Mouse (Mus musculus) limb, embryonic 12.5 days (tissue): ENCODE results near the gene B4galt2. TPM values are rescaled to one million over a fixed set of nuclear protein-coding genes. Genes with fewer than 3 reads are reported as not detected.

Experiments used
- ATAC-seq: fragments of 200-750 bp; cut with Nextera tagmentation; 2 replicates; pipeline ENCODE4 v1.8.0; 2017; ENCODE audit warnings: low read depth, moderate TSS enrichment; ENCODE audit not compliant: insufficient number of reproducible peaks, insufficient read depth, low FRiP score, low TSS enrichment
- H3K27ac ChIP-seq: fragments of 300-500 bp; sonication (generic); 2 replicates; pipeline ENCODE4 v1.5.1; 2016; ENCODE audit warnings: mild to moderate bottlenecking, moderate library complexity
- H3K27me3 ChIP-seq: fragments of 300-500 bp; sonication (generic); 2 replicates; pipeline ENCODE4 v1.6.1; 2016; ENCODE audit warnings: mild to moderate bottlenecking, moderate library complexity
- H3K36me3 ChIP-seq: fragments of 300-500 bp; sonication (generic); 2 replicates; pipeline ENCODE4 v1.6.1; 2016; ENCODE audit warnings: mild to moderate bottlenecking, moderate library complexity
- H3K4me1 ChIP-seq: fragments of 300-500 bp; sonication (generic); replicated peaks from 2 replicates; pipeline ENCODE4 v1.6.1; 2016
- H3K4me2 ChIP-seq: fragments of 300-500 bp; sonication (generic); 2 replicates; pipeline ENCODE4 v1.6.1; 2016; ENCODE audit warnings: mild to moderate bottlenecking, moderate library complexity
- H3K4me3 ChIP-seq: fragments of 300-500 bp; sonication (generic); replicated peaks from 2 replicates; pipeline ENCODE4 v1.5.1; 2016; ENCODE audit warnings: mild to moderate bottlenecking
- H3K9ac ChIP-seq: fragments of 300-500 bp; sonication (generic); replicated peaks from 2 replicates; pipeline ENCODE4 v1.6.1; 2016; ENCODE audit warnings: mild to moderate bottlenecking, moderate library complexity
- H3K9me3 ChIP-seq: fragments of 300-500 bp; sonication (generic); 2 replicates; pipeline ENCODE4 v1.6.1; 2016; ENCODE audit warnings: mild to moderate bottlenecking, moderate library complexity
- WGBS: fragments of 180-500 bp; shearing (Covaris S2); methylation state at CpG from one replicate; pipeline ENCODE4 v1.1.7; 2016; 5-methylcytosine and 5-hydroxymethylcytosine counted together
- polyA plus RNA-seq: library from polyadenylated mRNA; unstranded; fragments of >200 nt; fragmentation: Nextera tagmentation; extraction: Ambion mirVana; gene quantifications from 2 replicates; pipeline ENCODE4 v1.2.1, GENCODE M21; 2016

Gene B4galt2
- polyA plus RNA-seq, 1 experiment from 2014 or later: 36.4 TPM

DNA sequence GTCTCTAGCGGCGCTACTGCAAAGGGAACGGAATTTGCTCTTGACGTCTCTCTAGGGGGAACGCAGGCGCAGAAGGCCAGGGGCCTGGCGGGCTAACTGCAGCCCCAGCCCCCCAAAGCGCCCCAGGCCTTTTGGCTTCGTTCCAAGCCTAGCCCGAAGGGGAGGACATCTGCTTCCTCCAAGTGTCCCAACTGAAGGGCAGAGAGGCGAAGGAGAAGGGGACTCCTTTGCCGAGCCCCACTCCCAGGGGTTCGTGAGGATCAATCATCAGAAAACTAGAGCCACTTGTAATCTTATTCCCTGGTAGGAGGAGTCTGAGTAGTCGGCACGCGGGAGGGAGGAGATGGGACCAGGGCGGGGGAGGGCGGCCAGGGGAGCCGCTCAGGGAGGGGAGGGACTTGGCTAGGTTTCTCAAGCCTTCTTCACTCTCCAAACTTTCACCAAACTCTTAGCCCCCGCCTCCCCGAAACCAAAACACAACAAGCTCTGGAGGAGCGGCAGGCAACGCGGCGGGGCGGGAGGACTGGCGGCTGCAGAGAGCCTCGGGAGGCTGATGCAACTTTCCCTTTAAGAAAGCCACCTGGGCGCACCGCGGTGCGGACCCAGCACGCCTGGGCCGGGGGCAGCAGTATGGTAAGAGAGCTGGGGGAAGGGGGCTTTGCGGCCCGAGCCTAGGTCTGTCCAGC, 48.3 kb downstream of the B4galt2 start:
- Histone ChIP-seq H3K36me3 (no peaks in the 10 kb centered on the region), H3K9me3 (no peaks in the 10 kb centered on the region), H3K4me3 (peak overlapping the region; percentile 87), H3K4me1 (peaks cover 13% of the 10 kb centered on the region), H3K9ac (peak overlapping the region; percentile 81), H3K27me3 (peaks cover 6% of the 10 kb centered on the region), H3K27ac (peak overlapping the region; percentile 93), H3K4me2 (peak overlapping the region; percentile 74)
- peak; percentile 58 for ATAC-seq
- WGBS: 1% methylated on average over 34 of the region's 36 CpGs

DNA sequence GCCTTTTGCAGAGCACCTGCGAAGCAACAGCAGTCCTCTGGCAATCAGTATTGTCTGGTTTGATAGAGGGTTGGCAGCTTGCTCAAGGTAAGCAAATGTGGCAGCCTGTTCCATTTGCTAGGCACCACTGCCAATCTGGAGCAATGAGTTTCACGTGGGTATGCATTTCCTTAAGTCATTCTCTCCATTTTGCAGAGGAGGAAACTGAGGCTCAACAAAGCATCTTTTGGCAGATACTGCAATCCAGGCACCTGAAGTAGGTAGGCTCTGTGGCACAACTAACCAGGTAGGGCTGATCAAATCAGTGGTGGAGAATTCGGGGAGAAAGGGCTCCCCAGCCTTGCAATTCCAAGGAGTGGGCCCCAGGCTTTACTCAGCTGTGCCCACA, 48.8 kb downstream of the B4galt2 start, which contains the start of gene Slc6a9:
Slc6a9 (plus strand) TSS at position 50 of the 388 bp plus-strand sequence.
- Histone ChIP-seq H3K36me3 (no peaks in the 10 kb centered on the region), H3K4me1 (peaks cover 16% of the 10 kb centered on the region), H3K4me3 (peak within 1 kb of the TSS; percentile 87), H3K9ac (peak within 1 kb of the TSS; percentile 81), H3K27ac (peak within 1 kb of the TSS; percentile 93), H3K27me3 (peaks cover 9% of the 10 kb centered on the region), H3K4me2 (peak within 1 kb of the TSS; percentile 74), H3K9me3 (no peaks in the 10 kb centered on the region)
- ATAC-seq: no peak; the same call in 1 of the 2 replicates
- WGBS: 26% methylated on average over 3 of the region's 3 CpGs

DNA sequence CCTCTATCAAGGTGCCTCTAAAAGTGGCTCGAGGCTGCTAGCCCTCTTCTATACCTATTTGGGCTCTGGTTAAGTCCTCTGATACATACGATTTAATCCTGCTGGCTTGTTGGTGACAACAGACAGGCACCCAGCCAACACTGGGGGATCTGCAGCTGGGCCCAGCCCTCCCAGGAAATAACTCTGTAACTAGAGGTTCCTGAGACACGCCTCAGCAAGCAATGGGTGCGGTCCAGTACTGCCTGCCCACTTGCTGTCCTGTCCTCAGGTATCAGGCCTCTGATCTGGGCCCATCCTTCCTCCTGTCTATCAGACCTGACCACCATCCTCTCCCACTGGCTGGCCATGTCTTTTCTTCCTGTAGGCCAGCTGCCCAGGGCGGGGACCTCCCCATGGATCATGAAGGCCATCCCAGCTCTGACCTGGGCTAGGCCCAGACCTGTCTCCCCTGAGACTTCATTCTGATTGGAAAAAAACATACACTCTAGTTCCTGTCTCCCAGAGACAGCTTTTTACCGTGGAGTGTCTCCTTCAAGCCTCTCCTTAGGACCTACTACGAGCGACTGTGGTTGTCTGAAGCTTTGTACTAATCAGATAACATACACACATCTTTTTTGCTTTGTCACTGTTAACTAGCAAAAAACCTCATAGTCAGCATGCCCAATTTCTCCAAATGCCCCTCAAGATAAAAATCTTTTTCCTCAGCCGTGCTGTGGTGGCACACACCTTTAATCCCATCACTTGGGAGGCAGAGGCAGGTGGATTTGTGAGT, 51.2 kb downstream of the B4galt2 start:
- no peak overlapping the region for H3K4me2 ChIP-seq
- H3K4me1 ChIP-seq: peaks cover 16% of the 10 kb centered on the region
- no peak overlapping the region for H3K27ac ChIP-seq
- no peaks in the 10 kb centered on the region for H3K36me3 ChIP-seq
- H3K9ac ChIP-seq: 0 out of 2 replicates have a peak overlapping the region, but pooled peaks have one; percentile 3
- ATAC-seq: no peak
- H3K27me3 ChIP-seq: peaks cover 9% of the 10 kb centered on the region
- H3K4me3 ChIP-seq: no peak overlapping the region
- 83% methylated on average over 9 of the region's 9 CpGs for WGBS
- H3K9me3 ChIP-seq: no peaks in the 10 kb centered on the region

DNA sequence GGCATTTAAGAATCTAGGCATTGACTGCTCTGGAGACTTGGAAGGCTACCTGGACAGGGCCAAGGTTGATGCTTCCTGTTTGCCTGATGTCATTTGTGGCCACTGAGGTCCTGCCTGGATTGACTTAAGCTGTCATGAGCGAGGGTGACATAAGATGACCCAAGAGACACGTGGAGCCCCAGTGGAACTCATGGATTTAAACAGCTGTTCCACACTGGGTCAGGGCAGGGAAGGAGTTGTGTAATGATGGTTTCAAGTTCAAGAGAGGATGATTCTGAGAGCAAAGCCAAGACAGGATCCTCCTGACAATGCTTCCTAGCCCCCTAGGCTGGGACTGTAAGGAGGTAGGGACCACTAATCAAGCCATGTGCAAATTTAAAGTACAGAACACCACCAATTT, 51.8 kb downstream of the B4galt2 start:
- 70% methylated on average over 2 of the region's 2 CpGs for WGBS
- peaks cover 9% of the 10 kb centered on the region for H3K27me3 ChIP-seq
- no peaks in the 10 kb centered on the region for H3K36me3 ChIP-seq
- H3K4me2 ChIP-seq: no peak overlapping the region
- no peak overlapping the region for H3K9ac ChIP-seq
- peaks cover 16% of the 10 kb centered on the region for H3K4me1 ChIP-seq
- no peak overlapping the region for H3K27ac ChIP-seq
- H3K4me3 ChIP-seq: no peak overlapping the region
- ATAC-seq: no peak
- H3K9me3 ChIP-seq: no peaks in the 10 kb centered on the region

DNA sequence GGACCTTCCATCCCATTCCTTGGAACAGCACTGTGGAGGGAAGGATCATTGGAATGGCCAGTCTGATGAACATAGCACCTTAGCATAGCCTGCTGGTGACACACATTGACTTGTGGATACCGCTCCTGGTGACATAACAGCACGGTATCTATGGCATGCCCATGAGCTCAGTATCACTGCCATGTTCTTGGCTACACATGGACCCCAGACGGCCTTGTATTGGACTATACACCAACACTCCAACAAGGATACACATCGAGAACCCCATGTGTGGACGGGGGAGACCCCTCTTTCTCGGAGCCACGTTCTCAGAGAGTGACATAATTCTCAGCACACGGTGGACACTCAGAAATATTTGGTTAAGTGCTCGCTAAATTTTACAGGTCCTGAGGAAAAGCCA, 52.5 kb downstream of the B4galt2 start:
- no peak overlapping the region for H3K27ac ChIP-seq
- no peaks in the 10 kb centered on the region for H3K36me3 ChIP-seq
- H3K27me3 ChIP-seq: peaks cover 9% of the 10 kb centered on the region
- WGBS: 87% methylated on average over 9 of the region's 9 CpGs
- no peak overlapping the region for H3K9ac ChIP-seq
- ATAC-seq: no peak
- no peak overlapping the region for H3K4me2 ChIP-seq
- no peak overlapping the region for H3K4me3 ChIP-seq
- no peaks in the 10 kb centered on the region for H3K9me3 ChIP-seq
- peaks cover 16% of the 10 kb centered on the region for H3K4me1 ChIP-seq

DNA sequence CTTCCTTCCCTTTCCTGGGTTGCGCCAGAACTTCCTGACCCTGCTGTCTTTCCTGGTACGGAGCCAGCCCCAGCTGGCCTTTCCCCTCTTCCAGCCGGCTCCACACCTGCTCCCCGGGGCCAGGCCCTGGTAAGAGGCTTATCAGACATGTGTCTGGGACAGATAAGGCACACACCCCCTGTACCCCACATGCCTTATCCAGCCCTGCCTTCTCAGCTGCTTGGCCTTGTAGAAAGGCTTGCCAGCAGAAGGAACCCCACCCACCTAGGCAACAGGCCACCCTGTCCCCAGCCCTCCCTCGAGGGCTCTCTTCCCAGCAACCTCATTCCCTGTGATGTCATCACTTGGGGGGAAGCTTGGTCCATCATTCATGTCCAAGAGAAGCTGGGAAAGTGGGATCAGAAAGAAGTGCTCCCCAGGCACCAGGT, 53.1 kb downstream of the B4galt2 start:
- Histone ChIP-seq H3K9ac (peak overlapping the region; percentile 34; the same call in 1 of the 2 replicates), H3K4me2 (peak overlapping the region; percentile 23; the same call in 1 of the 2 replicates), H3K4me3 (no peak overlapping the region), H3K9me3 (no peaks in the 10 kb centered on the region), H3K4me1 (peaks cover 16% of the 10 kb centered on the region), H3K27ac (no peak overlapping the region), H3K36me3 (no peaks in the 10 kb centered on the region), H3K27me3 (peaks cover 12% of the 10 kb centered on the region)
- ATAC-seq: 0 out of 2 replicates have a peak, but pooled peaks have one; percentile 21
- WGBS: 22% methylated on average over 5 of the region's 5 CpGs

DNA sequence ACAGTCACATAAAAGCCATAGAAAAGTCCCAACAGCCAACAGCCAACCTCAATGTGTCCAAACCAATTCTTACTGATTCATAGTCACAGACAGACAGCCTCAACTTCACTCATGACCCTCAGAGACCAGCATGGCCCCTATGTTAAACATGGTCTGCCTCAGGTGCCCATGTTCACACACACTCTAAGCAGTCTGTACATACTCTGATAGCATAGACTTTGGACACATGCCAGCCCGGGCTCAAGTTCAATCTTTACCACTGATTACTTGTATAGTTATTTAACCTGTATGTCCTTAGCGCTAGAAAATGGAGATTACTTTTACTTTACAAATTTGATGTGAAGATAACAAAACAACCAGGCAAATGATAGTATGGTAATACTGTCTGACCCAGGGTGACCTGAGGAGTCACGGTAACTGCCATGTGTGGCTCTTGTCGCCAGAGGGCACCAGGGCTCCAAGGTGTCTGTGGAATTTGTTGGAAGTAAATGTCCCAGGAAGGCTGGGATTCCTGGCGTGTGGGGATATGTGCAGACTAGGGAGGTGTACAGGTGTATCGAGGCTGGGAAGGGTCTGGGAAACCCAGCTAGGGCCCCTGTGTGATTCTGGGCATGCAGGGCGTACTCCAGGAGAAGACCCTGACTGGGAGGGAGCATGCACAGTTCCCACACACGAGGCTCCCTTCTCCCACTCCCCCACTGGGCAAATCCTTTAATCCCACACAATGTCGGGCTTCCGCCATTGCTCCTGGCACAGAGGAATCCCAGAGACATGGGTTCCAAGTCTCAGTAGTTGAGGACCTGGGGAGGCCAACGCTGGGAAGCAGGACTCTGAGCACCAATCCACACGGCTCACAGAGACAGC, 53.8 kb downstream of the B4galt2 start:
- Histone ChIP-seq H3K27me3 (peaks cover 12% of the 10 kb centered on the region), H3K36me3 (no peaks in the 10 kb centered on the region), H3K4me3 (no peak overlapping the region), H3K4me1 (peaks cover 13% of the 10 kb centered on the region), H3K27ac (no peak overlapping the region), H3K9ac (peak overlapping the region; percentile 34; the same call in 1 of the 2 replicates), H3K9me3 (no peaks in the 10 kb centered on the region), H3K4me2 (peak overlapping the region; percentile 23; the same call in 1 of the 2 replicates)
- 11% methylated on average over 12 of the region's 12 CpGs for WGBS
- peak; percentile 35; the same call in 1 of the 2 replicates for ATAC-seq

DNA sequence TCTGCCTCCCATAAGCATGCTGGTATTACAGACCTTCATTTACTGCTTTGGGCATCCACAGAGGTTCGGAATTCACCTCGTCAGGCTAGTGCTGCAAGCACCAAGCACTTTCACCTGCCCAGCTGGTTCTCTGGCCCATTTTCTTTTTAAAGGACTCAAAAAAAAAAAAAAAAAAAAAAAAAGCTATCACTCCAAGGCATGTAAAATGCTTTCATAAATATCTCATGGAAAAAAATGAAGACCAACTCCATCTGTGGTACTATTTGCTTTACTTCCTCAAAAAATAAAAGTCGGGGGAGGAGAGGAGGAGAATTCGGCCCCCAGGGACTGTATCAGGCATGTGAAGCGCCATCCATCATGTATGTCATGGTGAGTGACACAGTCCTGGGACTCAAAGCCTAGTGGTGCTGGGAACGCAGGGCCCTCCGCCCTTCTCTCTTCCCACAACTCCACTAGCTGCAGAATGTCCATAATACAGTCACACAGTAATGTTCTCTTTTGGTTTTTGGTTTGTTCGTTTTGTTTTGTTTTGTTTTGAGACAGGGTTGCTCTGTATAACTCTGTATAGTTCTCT, 54.6 kb downstream of the B4galt2 start:
- H3K4me3 ChIP-seq: no peak overlapping the region
- H3K27ac ChIP-seq: no peak overlapping the region
- ATAC-seq: no peak
- no peaks in the 10 kb centered on the region for H3K9me3 ChIP-seq
- peaks cover 6% of the 10 kb centered on the region for H3K4me1 ChIP-seq
- no peak overlapping the region for H3K4me2 ChIP-seq
- H3K36me3 ChIP-seq: no peaks in the 10 kb centered on the region
- no peak overlapping the region for H3K9ac ChIP-seq
- 68% methylated on average over 8 of the region's 8 CpGs for WGBS
- peaks cover 12% of the 10 kb centered on the region for H3K27me3 ChIP-seq
